Mouse (Mus musculus): ENCODE data around the gene Bcl7b. TPM values are rescaled to one million over a fixed set of nuclear protein-coding genes. Genes with fewer than 3 reads are reported as not detected.
"Not testable (repeated sequence)": the region's sequence is repeated elsewhere in the genome, so short reads cannot be mapped to it uniquely, and the experiment has no call there.

Gene Bcl7b
- total RNA-seq, 2 experiments from 2014 or later, result 74.1 to 77.2 TPM

DNA sequence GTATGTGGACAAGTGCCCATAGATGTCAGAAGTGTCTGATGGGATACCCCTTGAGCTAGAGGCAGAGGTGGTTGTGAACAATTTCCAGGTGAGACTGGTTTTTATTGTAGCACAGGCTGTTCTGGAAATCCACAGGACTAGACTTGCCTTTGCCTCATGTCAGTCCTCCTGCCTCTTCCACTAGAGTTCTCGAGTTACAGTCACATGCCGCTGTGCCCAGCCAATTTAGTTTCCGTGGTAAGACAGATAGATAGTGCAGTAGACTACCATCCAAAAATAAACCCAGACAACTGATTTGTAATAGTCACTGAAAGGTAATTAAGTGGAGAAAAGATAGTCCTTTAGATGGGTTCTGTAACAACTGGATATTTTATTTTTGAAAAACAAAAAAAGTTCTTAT lies 34.7 kb downstream of the Bcl7b start:
- no peak for DNase-seq (ENCODE audit: low spot score in 2 of 2)

DNA sequence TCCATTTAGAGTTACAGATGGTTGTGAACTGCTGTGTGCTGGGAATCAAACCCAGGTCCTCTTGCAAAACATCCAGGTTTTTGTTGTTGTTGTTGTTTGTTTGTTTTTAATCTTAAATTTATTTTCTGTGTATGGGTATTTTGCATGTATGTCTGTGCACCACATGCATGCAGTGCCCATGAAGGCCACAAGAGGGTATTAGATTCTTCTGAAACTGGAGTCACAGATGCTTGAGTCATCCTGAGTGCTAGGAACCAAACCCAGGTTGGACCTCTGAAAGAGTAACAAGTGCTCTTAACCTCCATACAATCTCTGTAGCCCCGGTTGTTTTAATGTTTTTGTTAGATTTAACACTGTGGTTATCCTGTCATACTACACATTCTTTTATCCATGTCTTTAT lies 40.1 kb downstream of the Bcl7b start:
- DNase-seq (ENCODE audit: low spot score in 2 of 2), result no peak

DNA sequence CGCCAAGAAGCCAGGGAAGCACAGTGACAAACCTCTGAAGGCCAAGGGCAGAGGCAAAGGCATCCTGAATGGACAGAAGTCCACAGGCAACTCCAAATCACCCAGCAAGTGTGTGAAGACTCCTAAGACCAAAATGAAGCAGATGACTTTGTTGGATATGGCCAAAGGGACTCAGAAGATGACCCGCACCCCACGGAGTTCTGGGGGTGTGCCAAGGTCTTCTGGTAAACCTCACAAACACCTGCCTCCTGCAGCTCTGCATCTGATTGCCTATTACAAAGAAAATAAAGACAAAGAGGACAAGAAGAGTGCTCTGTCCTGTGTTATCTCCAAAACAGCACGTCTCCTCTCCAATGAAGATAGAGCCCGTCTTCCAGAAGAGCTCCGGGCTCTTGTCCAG lies 48.8 kb downstream of the Bcl7b start:
- no peak for DNase-seq (ENCODE audit: low spot score in 2 of 2)

DNA sequence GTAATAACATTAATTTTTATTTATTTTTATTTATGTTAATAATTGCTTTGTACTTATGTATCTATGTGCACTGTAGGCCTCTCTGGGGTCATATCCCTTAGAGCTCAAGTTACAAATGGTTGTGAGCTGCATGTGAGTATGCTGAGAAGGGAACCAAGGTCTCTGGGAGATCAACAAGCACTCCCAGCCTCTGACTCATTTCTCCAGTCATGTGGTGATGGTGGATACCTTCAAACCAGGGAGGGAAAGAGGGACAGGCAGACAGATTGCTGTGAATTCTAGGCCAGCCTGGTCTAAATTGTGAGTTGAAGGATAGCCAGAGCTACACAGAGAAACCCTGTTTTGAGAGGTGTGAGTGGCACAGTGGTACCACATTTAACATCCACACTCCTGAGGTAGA lies 52.9 kb downstream of the Bcl7b start:
- DNase-seq (ENCODE audit: low spot score in 2 of 2), result no peak

DNA sequence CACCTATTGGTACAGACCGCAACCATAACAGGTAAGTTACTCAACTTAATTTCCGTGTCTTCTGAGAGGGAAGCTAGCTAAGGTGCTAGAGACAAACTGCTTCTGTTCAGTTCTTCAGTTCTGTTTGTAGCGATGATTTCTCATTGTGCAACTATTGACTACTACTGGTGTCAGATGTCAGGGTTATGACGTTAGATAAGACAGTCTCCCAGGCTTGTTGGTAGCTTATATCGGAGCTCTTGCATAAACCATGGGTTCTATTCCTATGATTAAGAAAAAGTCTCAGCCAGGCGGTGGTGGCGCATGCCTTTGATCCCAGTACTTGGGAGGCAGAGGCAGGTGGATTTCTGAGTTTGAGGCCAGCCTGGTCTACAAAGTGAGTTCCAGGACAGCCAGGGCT lies 54.0 kb downstream of the Bcl7b start:
- no peak for DNase-seq (ENCODE audit: low spot score in 2 of 2)

DNA sequence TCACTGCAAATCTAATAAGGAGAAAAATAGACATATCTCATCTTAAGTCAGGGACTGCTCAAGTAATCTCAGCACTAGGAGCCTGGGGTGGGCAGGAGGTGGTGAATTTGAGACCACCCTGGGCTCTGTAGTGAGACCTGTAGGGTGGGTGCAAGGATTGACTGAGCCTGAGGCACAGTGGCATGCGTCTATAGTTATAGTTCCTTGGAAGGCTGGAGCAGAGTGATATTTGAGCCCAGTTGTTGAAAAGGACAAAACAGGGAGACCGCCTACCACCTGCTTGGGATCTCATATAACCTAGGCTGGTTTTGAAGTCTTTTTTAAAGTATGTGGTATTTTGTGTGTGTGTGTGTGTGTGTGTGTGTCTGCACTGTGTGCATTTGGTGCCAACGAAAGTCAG lies 56.1 kb downstream of the Bcl7b start:
- DNase-seq (ENCODE audit: low spot score in 2 of 2), result no peak

DNA sequence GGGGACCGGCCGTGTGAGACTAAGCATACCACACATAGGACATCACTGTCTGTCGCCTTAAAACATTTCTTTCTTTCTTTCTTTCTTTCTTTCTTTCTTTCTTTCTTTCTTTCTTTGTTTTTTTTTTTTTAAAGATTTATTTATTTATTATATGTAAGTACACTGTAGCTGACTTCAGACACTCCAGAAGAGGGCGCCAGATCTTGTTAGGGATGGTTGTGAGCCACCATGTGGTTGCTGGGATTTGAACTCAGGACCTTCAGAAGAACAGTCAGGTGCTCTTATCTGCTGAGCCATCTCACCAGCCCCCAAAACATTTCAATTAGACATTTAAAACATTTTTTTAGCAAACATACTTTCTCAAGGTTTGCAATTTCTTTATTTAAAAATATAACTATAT lies 57.8 kb downstream of the Bcl7b start:
- DNase-seq (ENCODE audit: low spot score in 2 of 2), result not testable (repeated sequence)

DNA sequence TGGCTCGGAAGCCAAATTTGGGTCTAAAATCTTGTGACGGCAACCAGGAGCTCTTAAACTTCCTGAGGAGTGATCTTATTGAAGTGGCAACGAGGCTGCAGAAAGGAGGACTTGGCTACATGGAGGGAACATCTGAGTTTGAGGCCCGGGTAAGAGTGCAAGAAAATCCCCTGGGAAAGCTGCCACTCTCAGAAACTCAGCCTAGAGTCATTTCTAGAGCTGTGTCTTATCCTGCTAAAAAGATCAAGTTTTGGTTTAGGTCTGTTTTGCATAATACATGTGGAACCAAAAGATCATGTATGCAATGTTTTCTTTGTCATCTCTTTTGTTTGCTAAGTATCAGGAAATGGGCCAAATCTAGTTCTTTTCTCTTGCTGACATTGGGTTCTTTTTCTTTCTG lies 62.1 kb downstream of the Bcl7b start:
- no peak for DNase-seq (ENCODE audit: low spot score in 2 of 2)

Small RNA genes lying within 50 kb of the gene (microRNA-seq; reads per million reads assigned to microRNA genes)
- 0 reads per million in 2 experiments for gene Gm25315 (ENCODE audit: borderline number of aligned reads in 2 of 2)

Other genes with a start within 250 kb of the Bcl7b start
- 10 to 100 TPM; 23.1 to 23.6 TPM for gene Mettl27, start 235.9 kb upstream of the Bcl7b start, total RNA-seq (2021)
- not detected for gene Cldn4, start 221.3 kb upstream of the Bcl7b start, total RNA-seq (2021)
- gene Cldn3, start 182.1 kb upstream of the Bcl7b start, total RNA-seq (2021), result under 1 TPM; 0.50 to 0.54 TPM
- 10 to 100 TPM; 52.3 to 59.7 TPM for gene Abhd11, start 159.1 kb upstream of the Bcl7b start, total RNA-seq (2021)
- gene Stx1a, start 144.8 kb upstream of the Bcl7b start, total RNA-seq (2021), result 1 to 10 TPM; 6.0 to 7.2 TPM
- 10 to 100 TPM; 25.8 to 30.3 TPM for gene Dnajc30, start 104.1 kb upstream of the Bcl7b start, total RNA-seq (2021)
- 10 to 100 TPM; 45.7 to 55.0 TPM for gene Bud23, start 103.3 kb upstream of the Bcl7b start, total RNA-seq (2021)
- gene Vps37d, start 90.0 kb upstream of the Bcl7b start, total RNA-seq (2021), result 1 to 10 TPM; 1.9 to 2.5 TPM
- gene Mlxipl, start 78.4 kb upstream of the Bcl7b start, total RNA-seq (2021), result 100 to 1,000 TPM in 1 of 2 experiments, 10 to 100 TPM in 1; 67.0 to 169 TPM
- gene Tbl2, start 18.6 kb upstream of the Bcl7b start, total RNA-seq (2021), result 10 to 100 TPM; 20.6 to 29.5 TPM
- 10 to 100 TPM; 79.1 to 88.7 TPM for gene Baz1b, start 19.0 kb downstream of the Bcl7b start, total RNA-seq (2021)
- 10 to 100 TPM in 1 of 2 experiments, 1 to 10 TPM in 1; 3.0 to 10.5 TPM for gene Fzd9, start 82.9 kb downstream of the Bcl7b start, total RNA-seq (2021)
- gene Fkbp6, start 181.8 kb downstream of the Bcl7b start, total RNA-seq (2021), result under 1 TPM in 1 of 2 experiments, not detected in 1; 0.33 TPM
- gene Trim50, start 185.0 kb downstream of the Bcl7b start, total RNA-seq (2021), result not detected
- gene Nsun5, start 201.7 kb downstream of the Bcl7b start, total RNA-seq (2021), result 10 to 100 TPM; 22.0 to 23.7 TPM
- 10 to 100 TPM; 22.2 to 23.3 TPM for gene Pom121, start 226.3 kb downstream of the Bcl7b start, total RNA-seq (2021)